Mouse (Mus musculus) heart, postnatal 4 days (tissue): ENCODE measurements around the gene Armcx5. TPM values are rescaled to one million over a fixed set of nuclear protein-coding genes. Genes with fewer than 3 reads are reported as not detected.

Experiments used
- microRNA-seq, 2 experiments: library from miRNA; unstranded; fragments of <30 nt; microRNA quantifications; one replicate each; pipeline ENCODE4 v1.2.0; 2021 to 2022
- total RNA-seq, 2 experiments: library from RNA; stranded (reverse); gene quantifications; 2 replicates each; pipeline ENCODE4 v1.2.3; 2021

The Armcx5 gene
- total RNA-seq, 2 experiments from 2014 or later = 11.5 to 12.4 TPM

Small RNA genes lying within 50 kb of the gene (microRNA-seq; reads per million reads assigned to microRNA genes)
- gene Mir1970 = 0 reads per million in 2 experiments
- 0 reads per million in 2 experiments for gene Mir7646

Other genes with a start within 250 kb of the Armcx5 start
- gene AV320801, start 248.1 kb upstream of the Armcx5 start, total RNA-seq = not detected
- gene Nxf7, start 144.0 kb upstream of the Armcx5 start, total RNA-seq = 1 to 10 TPM in 1 of 2 experiments, under 1 TPM in 1; 0.48 to 1.1 TPM
- gene Prame, start 115.0 kb upstream of the Armcx5 start, total RNA-seq = not detected
- not detected for gene Tcp11x2, start 48.9 kb upstream of the Armcx5 start, total RNA-seq
- gene Tmsb15a, start 17.5 kb upstream of the Armcx5 start, total RNA-seq = not detected
- 10 to 100 TPM; 30.3 to 34.1 TPM for gene Gprasp1, start within 50 bp of the Armcx5 start, total RNA-seq
- gene Bhlhb9, start 54.9 kb downstream of the Armcx5 start, total RNA-seq = 10 to 100 TPM; 47.2 to 61.2 TPM
- gene Gprasp2, start 96.3 kb downstream of the Armcx5 start, total RNA-seq = 10 to 100 TPM in 1 of 2 experiments, 1 to 10 TPM in 1; 8.0 to 11.9 TPM